Mouse (Mus musculus): ENCODE results near the gene Adpgk. TPM values are rescaled to one million over a fixed set of nuclear protein-coding genes. Genes with fewer than 3 reads are reported as not detected.

The Adpgk gene
- total and polyA plus RNA-seq, 2 experiments from 2014 or later: 16.2 to 26.8 TPM

DNA sequence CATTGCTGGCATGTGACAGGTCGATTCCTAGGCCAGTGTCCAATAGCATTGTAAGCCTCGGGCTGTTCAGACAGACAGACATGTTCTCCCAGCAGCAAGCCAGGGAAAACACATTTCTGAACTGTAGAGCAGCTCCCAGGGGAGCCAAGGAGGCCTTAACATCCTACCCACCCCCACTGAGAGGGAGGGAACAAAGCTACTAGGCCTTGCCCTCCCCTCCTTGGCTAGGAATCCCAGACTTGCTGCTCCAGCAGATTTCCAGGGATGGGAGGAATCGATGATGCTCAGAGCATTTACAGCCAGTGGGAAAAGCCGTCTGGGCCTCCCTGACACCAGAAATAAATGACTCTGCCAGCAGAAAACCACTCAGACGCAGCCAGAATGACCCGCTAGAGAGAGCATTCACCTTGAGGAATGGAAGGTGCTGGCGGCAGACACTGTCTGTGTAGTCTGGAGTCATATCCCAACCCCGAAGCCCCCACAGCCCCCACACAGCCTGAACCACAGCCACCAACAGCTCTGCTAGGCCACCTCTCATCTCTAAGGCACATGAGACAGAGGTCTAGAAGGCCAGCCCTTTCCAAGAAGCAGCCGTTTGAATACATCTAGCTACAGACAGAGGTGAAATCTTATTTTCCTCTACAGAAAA lies 31.4 kb upstream of the Adpgk start:
- H3K27me3 ChIP-seq (ENCODE audit: insufficient read depth, low read length): no peaks in the 10 kb centered on the region
- no peak overlapping the region for H3K4me3 ChIP-seq (ENCODE audit: low read depth, low read length)
- no peak overlapping the region for H3K9ac ChIP-seq
- H3K36me3 ChIP-seq (ENCODE audit: insufficient read depth): no peaks in the 10 kb centered on the region
- H3K4me2 ChIP-seq (ENCODE audit: low read depth): no peak overlapping the region
- H3K9me3 ChIP-seq (ENCODE audit: low read length): no peaks in the 10 kb centered on the region
- no peak for DNase-seq
- WGBS: 65% methylated on average over 9 of the region's 9 CpGs
- TF ChIP-seq CTCF (IDR thresholded peaks at IDR 0.05; ENCODE audit: low read depth): no peak
- ATAC-seq: no peak
- H3K4me1 ChIP-seq (ENCODE audit: insufficient read depth): no peaks in the 10 kb centered on the region
- no peak overlapping the region; the same call in 1 of the 2 replicates for H3K27ac ChIP-seq (ENCODE audit: low read depth, low read length)

DNA sequence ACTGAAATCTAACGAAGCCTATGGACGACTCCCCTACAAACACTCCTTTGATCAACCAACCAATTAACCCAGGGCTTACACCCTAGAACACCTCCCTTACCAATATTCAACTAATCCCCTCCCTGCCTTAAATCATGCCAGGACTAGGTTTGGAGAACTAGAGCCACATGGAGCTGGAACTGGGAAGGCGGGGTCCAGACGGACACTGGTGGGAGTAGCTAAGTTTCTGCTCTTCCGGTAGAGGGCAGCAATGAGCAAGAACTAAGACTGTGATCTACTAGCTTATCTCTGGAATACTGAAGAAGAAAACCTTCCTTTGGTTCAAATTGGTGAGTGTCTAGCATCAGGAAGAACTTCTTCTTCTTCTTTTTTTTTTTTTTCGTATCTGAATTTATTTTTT lies 25.0 kb upstream of the Adpgk start:
- 0 out of 2 replicates have a peak, but pooled peaks have one; percentile 21 for TF ChIP-seq CTCF (IDR thresholded peaks at IDR 0.05; ENCODE audit: low read depth)
- Histone ChIP-seq H3K4me1 (ENCODE audit: insufficient read depth) (no peaks in the 10 kb centered on the region), H3K36me3 (ENCODE audit: insufficient read depth) (no peaks in the 10 kb centered on the region), H3K27me3 (ENCODE audit: insufficient read depth, low read length) (no peaks in the 10 kb centered on the region), H3K27ac (ENCODE audit: low read depth, low read length) (no peak overlapping the region), H3K4me3 (ENCODE audit: low read depth, low read length) (no peak overlapping the region), H3K4me2 (ENCODE audit: low read depth) (no peak overlapping the region), H3K9me3 (ENCODE audit: low read length) (no peaks in the 10 kb centered on the region), H3K9ac (no peak overlapping the region)
- no peak for DNase-seq
- WGBS: 31% methylated on average over 6 of the region's 6 CpGs
- no peak for ATAC-seq

DNA sequence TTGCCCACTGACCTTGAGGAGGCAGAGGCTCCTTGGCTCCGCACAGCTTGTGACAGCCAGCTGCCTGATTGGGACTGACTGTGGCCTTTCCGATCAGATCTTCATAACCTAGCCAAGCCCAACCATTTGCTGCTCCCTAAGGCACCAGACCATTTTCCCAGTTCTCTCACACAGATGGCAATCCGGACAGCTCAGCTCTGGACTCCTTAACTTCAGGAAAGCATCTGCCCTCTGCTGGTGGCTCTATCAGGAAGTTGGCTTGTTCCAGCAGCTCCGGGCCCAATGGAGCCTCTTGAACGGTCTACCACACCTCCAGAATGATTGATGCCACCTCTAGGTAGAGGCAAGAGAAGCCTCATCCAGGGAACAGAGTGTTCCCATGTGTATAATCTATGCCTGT lies 21.6 kb upstream of the Adpgk start:
- no peak overlapping the region for H3K4me2 ChIP-seq (ENCODE audit: low read depth)
- no peaks in the 10 kb centered on the region for H3K4me1 ChIP-seq (ENCODE audit: insufficient read depth)
- TF ChIP-seq CTCF (IDR thresholded peaks at IDR 0.05; ENCODE audit: low read depth): peak; percentile 74
- 32% methylated on average over 5 of the region's 5 CpGs for WGBS
- DNase-seq (peak; percentile 74), ATAC-seq (peak; percentile 51)
- H3K9ac ChIP-seq: no peak overlapping the region
- no peaks in the 10 kb centered on the region for H3K36me3 ChIP-seq (ENCODE audit: insufficient read depth)
- H3K27me3 ChIP-seq (ENCODE audit: insufficient read depth, low read length): no peaks in the 10 kb centered on the region
- no peaks in the 10 kb centered on the region for H3K9me3 ChIP-seq (ENCODE audit: low read length)
- no peak overlapping the region for H3K27ac ChIP-seq (ENCODE audit: low read depth, low read length)
- H3K4me3 ChIP-seq (ENCODE audit: low read depth, low read length): no peak overlapping the region

DNA sequence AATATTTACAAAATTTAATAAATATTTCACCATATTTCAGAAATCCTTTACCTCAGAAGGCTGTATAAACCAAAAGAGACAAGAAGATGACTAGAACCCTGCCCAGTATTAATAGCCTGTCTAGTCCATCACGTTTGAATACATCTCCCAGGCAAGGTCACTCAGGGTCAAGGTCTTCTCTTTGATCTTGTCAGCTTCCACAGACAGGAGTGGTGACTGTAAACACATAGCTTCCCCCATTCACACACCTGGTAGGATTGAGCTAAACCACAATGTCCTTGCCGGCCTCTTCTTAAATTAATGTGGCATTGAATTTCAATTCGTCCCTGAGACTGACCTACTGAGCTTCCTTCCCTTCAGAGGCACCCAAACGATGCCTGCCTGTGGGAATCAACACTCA lies 20.3 kb upstream of the Adpgk start:
- 51% methylated on average over 4 of the region's 4 CpGs for WGBS
- Histone ChIP-seq H3K4me3 (ENCODE audit: low read depth, low read length) (no peak overlapping the region), H3K9ac (no peak overlapping the region), H3K4me1 (ENCODE audit: insufficient read depth) (no peaks in the 10 kb centered on the region), H3K27ac (ENCODE audit: low read depth, low read length) (no peak overlapping the region), H3K4me2 (ENCODE audit: low read depth) (no peak overlapping the region), H3K9me3 (ENCODE audit: low read length) (no peaks in the 10 kb centered on the region), H3K36me3 (ENCODE audit: insufficient read depth) (no peaks in the 10 kb centered on the region), H3K27me3 (ENCODE audit: insufficient read depth, low read length) (no peaks in the 10 kb centered on the region)
- DNase-seq: no peak
- TF ChIP-seq CTCF (IDR thresholded peaks at IDR 0.05; ENCODE audit: low read depth): no peak
- ATAC-seq: no peak

DNA sequence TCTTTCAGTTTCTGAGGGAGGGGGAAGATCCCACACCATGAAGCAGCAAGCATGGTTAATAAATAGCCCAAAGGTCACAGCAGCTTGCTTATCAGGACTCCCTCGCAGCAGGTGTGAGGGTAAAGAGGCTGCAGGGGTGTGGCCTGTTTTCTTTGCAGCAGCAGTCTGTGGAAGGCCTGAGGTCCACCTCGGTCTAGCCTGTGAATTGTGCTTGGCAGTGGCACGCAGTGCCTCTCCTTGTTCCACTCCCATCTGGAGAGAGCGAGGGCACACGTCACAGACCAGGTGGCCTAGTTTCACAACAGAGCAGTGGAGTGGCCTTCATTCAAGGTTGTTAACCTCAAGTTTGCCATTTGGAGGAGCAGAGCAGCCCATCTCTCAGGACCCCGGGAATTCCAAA lies 19.6 kb upstream of the Adpgk start:
- TF ChIP-seq CTCF (IDR thresholded peaks at IDR 0.05; ENCODE audit: low read depth): no peak

DNA sequence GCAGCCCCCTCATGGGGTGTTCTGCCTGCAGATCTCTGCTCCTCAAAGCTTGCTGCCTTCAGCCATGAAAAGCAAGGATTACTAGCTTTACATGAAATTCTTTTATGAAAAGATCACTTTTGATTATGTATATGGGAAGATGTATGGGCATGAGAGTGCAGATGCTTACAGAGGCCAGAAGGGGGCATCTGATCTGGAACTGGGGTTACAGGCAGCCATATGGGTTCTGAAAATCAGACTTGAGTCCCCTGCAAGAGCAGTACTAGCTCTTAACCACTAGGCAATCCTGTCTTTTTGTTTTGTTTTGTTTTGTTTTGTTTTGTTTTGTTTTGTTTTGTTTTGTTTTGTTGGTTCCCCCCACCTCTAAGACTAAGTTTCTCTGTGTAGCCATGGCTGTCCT lies 18.2 kb upstream of the Adpgk start:
- TF ChIP-seq CTCF (IDR thresholded peaks at IDR 0.05; ENCODE audit: low read depth): no peak
- H3K4me2 ChIP-seq (ENCODE audit: low read depth): no peak overlapping the region
- H3K27ac ChIP-seq (ENCODE audit: low read depth, low read length): no peak overlapping the region
- H3K27me3 ChIP-seq (ENCODE audit: insufficient read depth, low read length): no peaks in the 10 kb centered on the region
- ATAC-seq: no peak
- no peak for DNase-seq
- no peaks in the 10 kb centered on the region for H3K9me3 ChIP-seq (ENCODE audit: low read length)
- no peak overlapping the region for H3K9ac ChIP-seq
- H3K36me3 ChIP-seq (ENCODE audit: insufficient read depth): no peaks in the 10 kb centered on the region
- no peak overlapping the region for H3K4me3 ChIP-seq (ENCODE audit: low read depth, low read length)
- no peaks in the 10 kb centered on the region for H3K4me1 ChIP-seq (ENCODE audit: insufficient read depth)

More for the DNA sequence above, 19.6 kb upstream of the Adpgk start:
- H3K4me1 ChIP-seq (ENCODE audit: insufficient read depth): no peaks in the 10 kb centered on the region
- ATAC-seq: no peak
- H3K4me3 ChIP-seq (ENCODE audit: low read depth, low read length): no peak overlapping the region
- no peaks in the 10 kb centered on the region for H3K27me3 ChIP-seq (ENCODE audit: insufficient read depth, low read length)
- no peak overlapping the region for H3K4me2 ChIP-seq (ENCODE audit: low read depth)
- H3K9ac ChIP-seq: no peak overlapping the region
- DNase-seq: no peak
- no peaks in the 10 kb centered on the region for H3K9me3 ChIP-seq (ENCODE audit: low read length)
- no peak overlapping the region for H3K27ac ChIP-seq (ENCODE audit: low read depth, low read length)
- WGBS: 53% methylated on average over 6 of the region's 6 CpGs
- H3K36me3 ChIP-seq (ENCODE audit: insufficient read depth): no peaks in the 10 kb centered on the region

DNA sequence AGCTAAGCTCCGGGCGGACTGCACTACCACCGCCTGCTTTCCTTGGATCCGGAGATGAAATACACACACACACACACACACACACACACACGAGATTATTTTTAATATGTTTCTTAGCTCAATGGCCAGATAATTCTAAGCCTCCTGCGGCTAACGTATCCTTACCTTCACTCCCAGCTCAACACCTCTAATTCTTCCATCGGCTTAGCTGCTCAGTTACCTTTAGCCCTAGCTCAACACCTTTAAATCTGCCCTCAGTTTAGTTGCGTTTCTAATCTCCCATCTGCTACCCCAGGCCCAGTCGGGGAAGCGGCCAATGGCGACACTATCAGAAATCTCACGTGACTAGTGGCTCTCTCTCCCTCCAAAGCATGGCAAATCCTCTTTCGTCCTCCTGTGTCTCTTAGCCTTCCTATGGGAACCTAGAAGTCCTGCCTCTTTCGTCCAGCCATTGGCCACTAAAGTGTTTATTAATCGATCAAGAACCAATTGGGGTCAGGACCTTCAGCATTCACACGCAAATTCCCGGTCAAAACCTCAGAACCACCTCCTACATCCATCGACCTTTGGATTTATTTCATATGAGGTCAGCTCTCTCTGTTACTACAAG lies 16.4 kb upstream of the Adpgk start:
- H3K4me3 ChIP-seq (ENCODE audit: low read depth, low read length): no peak overlapping the region
- DNase-seq: no peak
- TF ChIP-seq CTCF (IDR thresholded peaks at IDR 0.05; ENCODE audit: low read depth): no peak
- H3K4me1 ChIP-seq (ENCODE audit: insufficient read depth): no peaks in the 10 kb centered on the region
- H3K4me2 ChIP-seq (ENCODE audit: low read depth): no peak overlapping the region
- H3K9me3 ChIP-seq (ENCODE audit: low read length): no peaks in the 10 kb centered on the region
- no peak overlapping the region for H3K27ac ChIP-seq (ENCODE audit: low read depth, low read length)
- 89% methylated on average over 19 of the region's 19 CpGs for WGBS
- H3K36me3 ChIP-seq (ENCODE audit: insufficient read depth): no peaks in the 10 kb centered on the region
- H3K27me3 ChIP-seq (ENCODE audit: insufficient read depth, low read length): no peaks in the 10 kb centered on the region
- ATAC-seq: no peak
- no peak overlapping the region for H3K9ac ChIP-seq
